Mouse (Mus musculus): ENCODE measurements around the gene Clec12a.

- peak; percentile 70 for TF ChIP-seq CTCF (IDR thresholded peaks at IDR 0.05; ENCODE audit: extremely low read depth, insufficient read depth, low read length)
- TF ChIP-seq POLR2A (IDR thresholded peaks at IDR 0.05; ENCODE audit: extremely low read depth, insufficient read depth, low read length), result no peak
Observed at GRCm38 (mm10) chr6:129365959-129366359, 23.5 kb downstream of the Clec12a start.
